Mouse (Mus musculus) left cerebral cortex, adult 8-10 months (tissue): Measurements from ENCODE around the gene Slc24a3. TPM values are rescaled to one million over a fixed set of nuclear protein-coding genes. Genes with fewer than 3 reads are reported as not detected.

Experiments used
- DNase-seq, 2 experiments: peaks; one replicate each; pipeline ENCODE4 v3.0.0; 2022; ENCODE audit warnings: low spot score in 2 of 2
- total RNA-seq, 4 experiments: library from RNA; stranded (reverse); gene quantifications; 2 replicates each; pipeline ENCODE4 v1.2.4; 2022

Slc24a3 gene
- total RNA-seq, 4 experiments from 2014 or later: 87.6 to 94.2 (median 88.3) TPM

DNA sequence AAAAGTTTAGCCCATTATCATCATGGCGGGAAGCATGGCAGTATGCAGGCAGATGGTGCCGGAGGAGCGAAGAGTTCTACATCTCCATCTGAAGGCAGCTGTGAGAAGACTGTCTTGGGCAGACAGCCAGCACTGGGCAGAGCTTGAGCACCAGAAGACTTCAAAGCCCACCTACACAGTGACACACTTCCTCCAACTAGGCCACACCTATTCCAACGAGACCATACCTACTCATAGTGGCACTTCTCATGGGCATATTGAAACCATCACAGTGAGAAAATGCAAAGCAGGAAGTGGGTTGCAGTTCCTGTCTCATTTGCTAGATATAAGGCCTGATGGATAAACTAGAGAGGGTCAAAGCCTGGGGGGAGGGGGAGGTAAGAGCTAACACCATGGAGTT, 29.5 kb downstream of the Slc24a3 start:
- peak in 1 of 2 experiments; percentile 70 for DNase-seq

DNA sequence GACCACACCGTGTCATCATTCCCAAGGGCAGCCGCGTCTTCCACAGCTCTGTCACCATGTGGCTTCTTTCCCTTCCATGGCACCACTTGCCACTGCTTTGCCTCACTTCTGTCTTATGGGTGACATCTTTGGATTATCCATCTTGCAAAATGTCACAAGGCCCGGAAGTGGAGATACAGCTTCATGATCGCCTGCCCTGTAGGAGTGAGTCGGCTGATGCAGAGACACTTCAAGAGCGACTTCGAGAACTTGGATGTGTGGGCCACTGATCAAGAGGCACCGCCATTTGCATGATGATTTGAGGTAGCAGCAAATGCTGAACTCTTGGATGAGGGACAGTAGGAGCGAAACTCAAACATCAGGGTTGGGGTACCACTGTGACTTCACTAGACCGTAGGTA, 46.0 kb downstream of the Slc24a3 start:
- DNase-seq: no peak

DNA sequence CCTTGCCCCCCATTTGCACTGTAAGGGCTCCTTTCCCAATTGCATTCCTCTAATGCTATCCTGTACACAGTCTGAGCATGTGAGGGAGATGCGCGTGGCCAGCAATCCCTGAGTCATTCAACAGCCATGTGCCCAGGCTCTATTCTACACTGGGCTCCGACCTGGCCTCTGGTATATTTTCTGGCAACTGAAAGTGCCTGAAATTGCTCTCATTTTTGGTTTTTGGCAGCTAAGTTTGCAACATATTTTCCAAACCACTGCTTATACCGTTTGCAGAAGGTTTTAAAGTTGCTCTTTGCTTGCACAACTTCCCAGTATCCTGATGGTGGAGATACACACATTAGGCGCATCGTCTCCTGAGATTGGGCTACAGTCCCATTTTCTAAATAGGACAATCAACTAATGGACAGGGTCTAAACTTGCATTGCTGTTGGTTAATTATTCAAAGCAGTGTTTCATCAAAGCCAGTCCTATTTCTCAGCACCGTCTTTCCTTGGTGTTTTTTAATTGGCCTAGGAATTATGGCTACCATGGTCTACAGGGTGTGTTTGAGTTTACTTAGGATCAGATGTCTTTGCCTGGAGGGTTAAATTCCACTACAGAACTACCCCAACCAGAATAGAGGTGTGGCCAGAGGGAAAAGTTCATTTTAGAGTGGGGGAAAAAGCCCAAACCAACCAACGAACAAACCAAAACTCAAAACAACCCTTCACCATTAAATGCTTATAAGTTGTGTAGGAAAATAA, 46.7 kb downstream of the Slc24a3 start:
- DNase-seq: no peak

DNA sequence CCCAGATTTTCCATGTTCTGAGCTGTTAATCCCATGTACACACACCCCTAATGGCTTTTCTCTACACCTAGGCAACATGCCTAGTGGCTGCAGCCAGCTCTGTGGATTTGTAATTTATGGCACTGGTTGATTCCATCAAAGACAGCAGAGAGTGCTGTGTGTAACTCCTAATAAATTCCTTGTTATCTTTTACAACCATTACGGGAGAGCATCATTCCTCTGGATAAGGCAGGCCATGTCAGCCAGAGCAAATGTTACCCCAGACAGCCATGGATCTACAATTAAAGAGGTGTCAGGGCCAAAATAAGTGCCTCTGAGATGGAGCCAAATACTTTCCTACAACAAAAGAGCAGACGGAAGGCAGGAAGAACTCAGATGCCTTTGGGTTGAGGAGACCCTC, 49.0 kb downstream of the Slc24a3 start:
- DNase-seq: no peak

DNA sequence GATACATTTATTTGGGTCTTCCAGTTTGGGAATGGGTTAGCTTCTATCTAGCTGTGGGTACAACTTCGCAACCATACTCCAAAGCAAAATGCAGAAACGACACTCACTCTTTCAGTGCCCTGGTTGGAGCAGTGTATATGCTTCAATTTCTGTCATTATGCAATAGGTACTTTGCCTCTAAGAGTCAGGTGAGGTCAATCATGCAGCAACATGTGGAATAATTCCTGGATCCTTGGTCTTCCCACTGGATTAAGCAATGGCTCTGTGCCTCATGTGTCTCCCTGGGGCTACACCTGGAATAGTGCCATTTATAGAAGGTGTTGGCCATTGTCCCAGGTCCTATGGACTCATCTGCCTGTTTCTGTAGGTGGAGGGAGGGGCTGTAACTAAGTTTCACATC, 49.9 kb downstream of the Slc24a3 start:
- DNase-seq: no peak

DNA sequence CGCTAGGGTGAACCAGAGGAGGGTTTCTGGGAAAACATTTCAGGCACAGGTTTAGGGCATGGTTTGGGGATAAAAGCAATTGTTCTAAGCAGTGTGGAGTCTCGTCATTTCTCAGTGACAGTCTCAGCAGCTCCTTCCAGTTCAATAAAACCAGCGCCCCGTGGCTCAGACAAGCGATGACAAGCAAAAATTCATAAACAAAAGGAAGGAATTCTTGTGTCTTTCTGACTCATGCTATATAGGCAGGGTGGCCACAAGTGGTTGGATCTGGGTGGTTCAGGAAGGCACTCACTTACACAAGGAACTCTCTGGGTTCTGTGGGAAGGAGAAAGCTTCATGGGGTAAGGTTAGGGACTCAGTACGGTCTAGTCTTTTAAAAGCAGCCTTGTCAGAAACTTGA, 51.7 kb downstream of the Slc24a3 start:
- no peak for DNase-seq

DNA sequence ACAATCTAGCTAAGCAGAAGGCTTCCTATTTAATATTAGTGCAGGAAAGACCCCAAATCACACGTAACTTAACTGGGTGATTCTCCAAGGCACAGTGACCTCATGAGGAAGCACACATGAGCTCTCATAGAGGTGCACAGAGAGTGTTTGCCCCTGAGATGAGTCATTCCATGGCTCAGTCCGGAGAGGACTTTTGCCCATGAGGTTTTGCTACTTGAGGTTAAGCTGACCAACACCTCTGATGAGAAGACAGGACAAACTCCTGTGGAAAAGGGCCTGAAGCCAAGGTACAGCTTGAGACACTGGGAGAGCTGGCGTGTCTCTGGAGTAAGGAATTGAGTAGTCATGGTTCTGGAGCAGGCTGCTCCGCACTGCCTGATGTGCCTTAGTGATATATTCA, 56.1 kb downstream of the Slc24a3 start:
- DNase-seq: no peak

DNA sequence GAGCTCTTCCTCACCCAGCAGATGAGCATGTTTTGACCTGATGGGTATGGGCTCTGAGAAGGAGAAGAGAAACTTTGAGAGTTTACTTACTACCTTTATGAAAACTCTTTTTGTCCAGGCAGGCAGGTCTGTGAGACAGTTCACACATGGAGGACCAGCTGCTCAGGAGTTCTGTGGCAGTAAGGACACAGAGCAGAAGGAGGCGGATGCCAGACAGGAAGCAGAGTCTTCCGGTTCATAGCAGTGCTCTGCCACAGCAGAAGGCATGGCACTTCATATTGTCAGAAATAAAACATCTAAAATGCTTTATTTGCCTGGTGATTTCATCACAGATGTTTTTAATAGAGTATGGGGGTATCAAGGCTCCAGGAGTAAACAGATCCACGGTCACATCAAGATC, 58.1 kb downstream of the Slc24a3 start:
- DNase-seq: no peak

DNA sequence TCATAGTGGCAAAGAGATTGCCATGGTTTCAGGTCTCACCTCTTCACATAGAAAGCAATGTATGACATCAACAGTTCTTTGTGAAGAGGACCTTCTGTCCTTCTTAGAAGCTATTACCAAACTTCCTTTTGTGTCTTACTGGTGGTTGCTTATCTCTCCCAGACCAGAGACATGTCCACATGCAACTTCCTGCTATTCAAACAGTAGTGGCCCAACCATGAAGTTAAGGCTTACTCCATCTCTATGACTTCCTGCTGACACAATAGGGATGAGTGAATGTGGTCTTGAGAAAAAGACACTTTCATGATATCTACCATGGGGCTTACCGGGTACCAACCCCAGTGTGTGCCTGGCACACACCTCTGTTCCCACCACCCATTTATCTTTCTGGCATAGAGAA, 58.5 kb downstream of the Slc24a3 start:
- DNase-seq: no peak

DNA sequence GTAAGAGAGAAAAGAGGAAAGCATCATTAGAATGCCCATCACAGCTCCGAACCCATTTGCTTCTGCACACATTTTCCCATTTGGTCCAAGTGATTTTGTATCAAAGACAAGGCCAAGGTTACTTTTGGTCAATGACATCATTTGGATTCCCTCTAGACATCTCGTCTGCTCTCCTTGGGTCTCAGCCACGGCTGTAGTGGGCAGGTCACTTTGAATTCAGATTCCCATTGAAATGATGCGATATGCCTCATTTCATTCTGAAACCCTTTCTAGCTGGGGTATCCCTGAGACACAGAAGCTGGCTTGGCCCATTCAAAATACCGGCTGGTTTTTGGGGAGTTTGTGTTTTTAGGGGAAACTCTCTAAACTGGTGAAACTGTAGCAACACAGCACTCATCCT, 59.8 kb downstream of the Slc24a3 start:
- DNase-seq: no peak

DNA sequence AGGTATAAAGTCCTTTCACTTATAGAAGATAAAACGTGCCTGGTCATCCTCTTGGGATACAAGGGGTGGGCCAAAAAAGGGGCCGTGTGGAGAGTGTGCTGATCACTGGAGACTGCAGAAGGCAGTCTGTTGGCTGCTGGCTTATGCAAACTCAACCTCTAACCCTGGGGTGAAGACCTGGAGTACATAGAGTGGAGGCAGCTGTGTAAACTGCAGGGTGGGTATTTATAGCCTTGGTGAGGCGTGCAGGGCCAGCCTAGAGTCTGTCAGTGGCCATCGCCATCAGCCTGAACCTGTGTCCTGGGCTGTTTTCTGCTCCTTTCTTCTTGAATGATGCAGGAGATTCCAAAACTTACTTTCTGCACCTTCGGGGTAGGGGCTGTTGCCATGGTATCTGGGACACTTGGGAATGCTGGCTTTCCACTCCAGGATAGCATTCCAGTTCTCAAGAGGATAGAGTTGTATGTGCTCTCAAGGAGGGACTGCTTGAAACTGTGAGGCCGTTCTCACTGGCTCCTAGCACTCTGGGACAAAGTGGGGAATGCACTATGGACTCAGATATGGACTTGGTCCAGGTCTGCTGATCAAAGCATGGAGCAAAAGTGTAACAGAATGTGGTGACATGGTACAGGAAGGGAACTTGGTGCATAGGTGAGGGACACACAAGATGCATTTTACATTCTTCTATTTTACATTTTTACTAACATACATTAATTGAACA, 65.4 kb downstream of the Slc24a3 start:
- no peak for DNase-seq

DNA sequence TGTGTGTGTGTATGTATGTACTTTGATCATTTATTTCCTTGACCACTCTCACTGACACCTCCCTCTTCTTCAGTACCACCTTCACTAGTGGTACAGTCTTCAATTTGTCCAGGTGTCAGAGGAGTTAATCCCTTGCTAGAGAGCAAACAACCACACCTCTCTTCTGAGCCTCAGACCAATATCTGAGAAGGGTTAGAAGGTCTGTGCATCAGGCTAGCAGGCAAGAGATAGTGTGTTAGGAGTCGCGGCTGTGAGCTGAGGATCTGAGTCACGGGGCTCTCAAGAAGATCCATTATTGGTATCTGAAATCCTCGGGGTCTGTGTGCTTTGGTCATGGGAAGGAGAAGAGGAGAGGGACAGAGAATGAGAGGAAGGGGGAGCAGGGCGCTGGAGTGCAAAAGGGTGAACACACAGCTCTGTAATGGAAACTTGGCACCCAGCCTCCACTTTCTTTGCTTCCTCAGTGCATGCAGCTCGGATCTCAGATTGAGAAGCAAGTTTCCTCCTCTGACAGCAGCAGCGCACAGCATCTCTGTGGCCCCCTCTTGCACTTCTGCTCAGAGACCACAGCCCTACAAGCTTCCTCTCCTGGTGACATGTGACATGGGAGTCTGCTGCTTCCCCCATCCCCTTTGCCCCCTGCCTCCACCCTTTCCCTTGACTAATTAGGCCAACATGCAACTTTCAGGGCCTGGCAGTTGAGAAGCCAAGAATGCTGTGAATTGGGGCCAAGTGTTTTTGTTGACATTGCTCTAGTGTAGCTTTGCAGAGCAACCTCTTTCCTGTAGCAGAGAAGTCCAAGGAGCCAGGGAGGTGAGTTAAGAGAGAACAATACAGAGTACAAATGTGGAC, 66.2 kb downstream of the Slc24a3 start:
- peak in 1 of 2 experiments; percentile 28 for DNase-seq

DNA sequence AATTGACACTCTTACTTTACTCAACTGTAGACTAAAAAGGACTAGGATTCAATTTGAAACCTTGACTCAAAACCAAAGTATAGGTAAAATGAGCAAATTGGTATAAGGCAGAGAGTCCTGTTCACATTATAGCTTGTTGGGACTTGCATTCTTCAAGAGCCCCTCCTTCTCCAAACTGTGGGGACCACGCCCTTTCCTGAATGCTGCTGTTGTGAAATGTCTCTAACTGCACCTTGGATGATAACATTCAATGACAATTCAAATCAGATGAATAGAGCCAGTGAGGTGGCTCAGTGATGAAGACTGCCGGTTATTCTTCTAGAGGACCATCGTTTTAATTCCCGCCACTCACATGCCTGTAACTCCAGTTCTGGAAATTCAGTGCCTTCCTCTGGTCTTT, 78.8 kb downstream of the Slc24a3 start:
- no peak for DNase-seq

DNA sequence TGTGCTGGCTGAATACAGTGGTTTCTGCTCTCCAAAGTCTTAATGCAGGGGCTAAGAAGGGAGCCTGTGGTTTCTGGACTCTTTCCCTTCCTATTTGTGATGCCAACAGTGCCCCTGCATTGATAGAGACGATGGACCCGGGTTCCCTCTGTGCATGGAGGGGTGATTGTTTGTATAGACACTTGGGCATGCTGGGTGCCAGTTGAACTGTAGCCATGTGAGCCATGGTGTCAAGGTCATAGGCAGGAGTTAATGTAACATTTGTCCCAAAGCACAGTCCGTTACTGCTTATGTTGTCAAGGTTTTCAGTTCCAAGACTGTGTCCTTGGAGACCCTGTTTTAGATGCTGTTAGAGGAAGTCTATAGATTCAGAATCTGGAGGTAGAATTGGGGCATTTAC, 80.6 kb downstream of the Slc24a3 start:
- DNase-seq: no peak

DNA sequence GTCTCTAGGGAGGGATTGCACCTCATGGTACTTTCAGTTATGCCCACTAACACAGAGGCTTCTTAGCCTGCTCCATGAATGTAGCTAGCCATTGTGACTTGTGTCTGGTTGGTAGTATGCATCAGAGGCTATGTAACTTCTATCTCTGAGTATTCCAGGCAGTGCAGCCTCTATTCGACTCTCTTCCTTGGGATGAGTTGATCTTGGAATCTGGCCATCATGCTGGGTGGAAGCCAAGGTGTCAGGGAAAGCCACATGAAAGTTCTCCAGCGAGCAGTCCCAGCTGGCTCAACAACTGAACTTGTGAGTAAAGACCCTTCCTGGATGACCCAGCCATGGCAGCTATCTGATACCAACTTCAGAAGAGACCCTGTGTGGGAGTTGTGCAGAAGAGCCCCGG, 89.8 kb downstream of the Slc24a3 start:
- no peak for DNase-seq

DNA sequence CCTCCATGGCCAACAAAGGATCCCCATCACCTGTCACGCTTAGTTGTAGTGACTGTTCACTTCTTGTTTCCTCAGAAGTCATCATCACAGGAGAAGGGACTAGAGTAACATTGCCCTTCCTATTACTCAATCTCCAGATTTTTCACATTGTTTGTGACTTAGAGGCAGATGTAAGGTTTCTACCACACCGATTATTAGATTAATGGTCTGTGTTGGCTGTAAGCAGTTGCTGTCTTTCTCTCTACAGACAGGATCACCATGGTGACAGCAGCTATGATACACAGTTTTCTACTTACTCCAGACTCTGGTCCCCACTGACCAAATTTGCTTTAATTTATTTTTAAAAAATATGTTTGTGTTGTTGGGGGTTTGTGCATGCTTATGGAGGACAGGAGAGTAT, 90.3 kb downstream of the Slc24a3 start:
- DNase-seq: no peak

DNA sequence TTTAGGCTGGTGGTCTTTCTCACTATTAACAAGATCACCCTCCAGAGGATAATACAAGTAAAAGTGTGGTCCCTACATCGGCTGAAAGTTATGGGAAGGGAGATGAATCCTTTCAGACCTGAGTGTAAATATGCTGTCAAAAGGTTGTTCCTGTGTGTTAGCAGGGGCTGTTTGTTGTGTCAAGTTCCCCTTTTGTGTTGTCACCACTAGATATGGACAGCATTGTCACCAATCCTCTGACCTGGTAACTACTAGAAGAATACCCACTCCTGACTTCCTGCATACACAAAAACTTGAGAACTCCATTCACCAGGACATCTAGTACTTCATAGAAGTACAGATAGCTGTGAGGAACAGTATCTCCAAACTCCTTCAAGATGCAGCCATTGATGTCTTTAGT, 93.0 kb downstream of the Slc24a3 start:
- DNase-seq: no peak

DNA sequence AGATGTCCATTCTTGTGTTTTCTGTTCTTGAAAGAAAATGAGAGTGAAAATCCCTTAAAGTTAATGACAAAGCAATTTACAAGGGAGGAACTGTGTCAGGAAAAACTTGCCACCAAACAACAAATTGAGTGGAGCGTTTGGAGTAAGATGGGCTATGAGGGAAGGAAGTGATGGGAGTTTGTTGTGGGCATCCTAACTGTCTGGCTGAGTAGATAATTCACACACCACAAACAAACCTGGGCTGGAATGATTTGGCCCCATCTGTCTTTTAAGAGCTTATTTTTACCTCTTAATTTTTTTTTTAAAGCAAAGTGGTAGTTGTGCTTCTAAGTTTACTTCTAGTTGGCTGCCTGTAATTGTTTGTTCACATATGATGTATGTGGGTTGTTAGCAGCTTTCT, 94.6 kb downstream of the Slc24a3 start:
- DNase-seq: no peak

DNA sequence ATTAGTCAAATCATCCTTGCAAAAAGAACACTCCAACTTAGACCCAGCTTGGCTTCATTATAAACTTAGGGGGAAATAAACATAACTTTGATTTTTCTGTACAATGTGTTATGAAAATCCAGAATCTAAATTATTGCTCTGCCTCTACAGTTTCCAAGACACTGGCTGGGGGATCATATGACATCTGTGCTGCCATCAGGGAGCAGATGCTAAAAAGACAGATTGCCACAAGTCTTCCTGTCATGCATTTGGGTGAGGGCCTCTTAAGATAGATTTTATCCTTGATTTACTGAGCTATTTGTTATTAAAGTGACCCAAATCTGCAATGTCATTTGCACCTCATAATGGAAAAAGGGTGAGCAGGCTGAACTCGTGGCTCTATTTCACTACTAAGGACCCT, 99.2 kb downstream of the Slc24a3 start:
- no peak for DNase-seq

DNA sequence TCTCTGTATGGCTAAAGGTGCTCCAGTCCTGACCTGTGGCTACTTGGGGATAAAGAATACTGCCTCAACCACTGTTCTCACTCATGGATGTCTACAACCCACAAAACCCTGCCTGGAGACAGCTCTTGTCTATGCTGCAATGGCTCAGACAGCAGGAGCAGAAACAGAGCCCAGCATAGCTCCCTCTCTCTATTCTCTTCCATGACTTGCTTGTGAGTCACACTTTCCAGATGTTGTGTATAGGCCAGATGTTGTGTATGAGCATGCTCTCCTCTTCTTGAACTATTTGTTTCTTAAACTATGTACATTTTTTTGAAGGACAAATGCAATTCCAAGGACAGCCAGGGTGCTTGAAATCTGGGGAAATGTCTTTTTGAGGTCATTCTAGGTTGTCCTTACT, 101.4 kb downstream of the Slc24a3 start:
- no peak for DNase-seq

DNA sequence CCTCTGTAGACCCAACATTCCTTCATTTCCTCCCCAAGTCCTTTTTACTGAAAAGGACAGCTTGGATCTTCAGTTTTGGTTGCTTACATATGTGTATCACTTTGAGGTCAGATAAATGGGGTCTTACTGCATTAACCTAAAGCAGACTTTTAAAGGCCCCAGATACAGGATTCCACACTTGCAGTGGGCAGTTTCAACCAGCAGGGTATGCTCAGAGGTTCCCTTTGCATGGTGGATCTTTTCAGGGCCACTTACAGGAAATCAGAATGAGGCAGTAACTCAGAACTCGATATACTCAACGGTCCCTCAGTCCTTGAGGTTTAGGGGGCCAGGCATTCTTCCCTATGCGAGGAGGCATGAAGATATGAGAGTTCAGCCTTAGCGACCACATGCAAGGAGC, 101.9 kb downstream of the Slc24a3 start:
- DNase-seq: no peak

DNA sequence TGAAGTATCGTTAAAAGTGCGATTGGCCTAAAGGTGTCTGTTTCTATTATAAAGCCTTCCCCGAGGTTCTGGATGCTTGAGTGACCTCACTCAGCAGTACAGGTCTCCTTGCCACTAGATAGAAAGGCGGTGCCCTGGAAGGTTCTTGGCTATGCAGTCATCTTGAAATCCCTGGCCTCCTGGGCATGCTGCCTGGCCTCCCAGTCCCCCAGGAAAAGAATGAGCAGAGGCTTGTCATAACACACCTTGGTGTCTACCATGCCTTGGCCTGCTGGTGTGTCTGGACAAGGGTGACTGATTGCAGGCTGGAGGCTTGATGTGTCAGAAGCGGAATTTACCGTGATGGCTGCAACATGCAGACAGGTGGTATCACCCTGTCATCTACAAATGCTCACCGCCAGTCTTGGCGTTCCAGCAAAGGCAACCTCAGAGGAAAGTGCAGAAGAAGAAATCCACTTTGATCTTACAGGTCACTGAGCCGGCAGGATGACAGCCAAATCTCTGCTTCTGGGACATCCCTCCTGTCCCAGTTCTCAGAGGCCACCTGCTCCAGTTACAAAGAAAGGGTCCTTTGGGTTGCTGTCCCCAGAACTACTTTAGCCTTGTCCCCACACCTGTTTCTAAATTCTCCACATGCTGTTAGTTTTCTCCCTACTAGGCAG, 106.6 kb downstream of the Slc24a3 start:
- no peak for DNase-seq
